Mouse (Mus musculus): Measurements from ENCODE around the gene Pdf. TPM values are rescaled to one million over a fixed set of nuclear protein-coding genes. Genes with fewer than 3 reads are reported as not detected.

Pdf gene
- total and polyA plus RNA-seq, 2 experiments: 19.5 to 32.9 TPM

DNA sequence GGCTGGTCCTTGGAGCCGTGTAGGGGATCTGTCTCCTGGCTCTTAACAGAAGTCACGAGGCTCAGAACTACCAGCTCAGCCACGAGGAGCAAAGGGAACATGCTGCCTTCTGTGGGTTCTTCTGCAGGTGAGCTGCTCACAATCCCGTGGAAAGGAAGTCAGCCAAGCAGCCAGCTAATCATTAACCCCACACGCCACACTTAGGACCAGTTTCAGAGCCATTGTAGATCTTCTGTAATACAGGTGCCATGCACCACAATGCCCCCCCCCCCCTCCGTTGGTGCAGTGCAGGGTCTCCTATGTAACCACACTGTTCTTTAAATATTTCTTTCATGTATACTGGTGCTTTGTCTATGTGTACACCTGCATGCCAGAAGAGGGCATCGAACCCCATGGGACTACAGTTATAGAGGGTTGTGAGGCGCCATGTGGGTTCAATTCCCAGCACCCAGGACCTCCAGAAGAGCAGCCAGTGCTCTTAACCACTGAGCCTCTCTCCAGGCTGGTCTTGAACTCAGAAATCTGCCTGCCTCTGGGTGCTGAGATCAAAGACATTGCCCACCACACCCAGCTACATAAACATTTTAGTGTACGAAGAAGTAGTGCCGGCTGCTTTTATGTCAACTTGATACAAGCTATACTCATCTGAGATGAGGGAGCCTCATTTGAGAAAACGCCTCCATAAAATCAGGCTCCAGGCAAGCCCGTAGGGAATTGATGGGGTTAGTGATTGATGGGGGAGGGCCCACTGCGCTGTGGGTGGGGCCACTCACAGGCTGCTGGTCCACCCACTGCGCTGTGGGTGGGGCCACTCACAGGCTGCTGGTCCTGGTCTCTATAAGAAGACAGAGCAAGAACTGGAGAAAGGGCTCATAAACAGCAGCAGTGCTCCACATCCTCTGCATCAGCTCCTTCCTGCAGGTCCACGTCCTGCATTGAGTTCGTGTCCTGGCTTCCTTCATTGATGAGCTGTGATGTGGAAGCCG lies 17.4 kb upstream of the Pdf start, which contains the start of gene Tmed6:
TSS of gene Tmed6 (minus strand) at position 134 of the 986 bp plus-strand sequence.
- Histone ChIP-seq H3K36me3 (ENCODE audit: control insufficient read depth, insufficient read depth, low read length) (peaks cover 6% of the 10 kb centered on the region), H3K27ac (replicated peaks; ENCODE audit: insufficient read depth, low read depth, low read length) (no peak within 1 kb of the TSS), H3K27me3 (ENCODE audit: control insufficient read depth, insufficient read depth, low read length) (no peaks in the 10 kb centered on the region), H3K9ac (ENCODE audit: low read depth, low read length) (no peak within 1 kb of the TSS), H3K4me3 (ENCODE audit: insufficient read depth, low read depth, low read length) (no peak within 1 kb of the TSS), H3K79me2 (ENCODE audit: control insufficient read depth, insufficient read depth, low read length) (no peaks in the 10 kb centered on the region), H3K4me1 (ENCODE audit: control insufficient read depth, insufficient read depth, low read length) (no peaks in the 10 kb centered on the region)
- peak; percentile 29 for DNase-seq (ENCODE audit: extremely low read depth, low read depth, low spot score)
- no peak for TF ChIP-seq CTCF (IDR thresholded peaks at IDR 0.05; ENCODE audit: low read depth, low read length)
- TF ChIP-seq POLR2A (IDR thresholded peaks at IDR 0.05; ENCODE audit: extremely low read depth, insufficient read depth, low read length): no peak
- 45% methylated on average over 17 of the region's 17 CpGs for WGBS

DNA sequence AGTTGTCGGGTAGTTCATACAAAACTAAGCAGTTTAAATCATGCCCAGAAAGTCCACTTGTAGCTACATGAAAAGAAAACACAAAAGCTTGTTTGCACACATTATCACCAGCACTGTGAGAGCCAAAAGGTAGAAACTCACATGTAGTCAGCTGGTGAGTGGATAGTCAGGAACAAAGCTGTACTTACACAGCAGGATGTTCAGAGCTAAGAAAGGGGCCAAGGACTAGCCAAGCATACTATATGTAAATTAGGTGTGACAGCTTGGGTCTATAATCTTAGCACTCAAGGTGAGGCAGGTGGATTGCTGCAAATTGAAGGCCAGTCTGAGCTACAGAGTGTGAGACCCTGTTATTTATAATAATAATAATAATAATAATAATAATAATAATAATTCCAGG lies 14.2 kb upstream of the Pdf start:
- TF ChIP-seq CTCF (IDR thresholded peaks at IDR 0.05; ENCODE audit: low read depth, low read length): no peak
- no peak for TF ChIP-seq POLR2A (IDR thresholded peaks at IDR 0.05; ENCODE audit: extremely low read depth, insufficient read depth, low read length)
- 78% methylated on average over 1 of the region's 1 CpGs for WGBS
- H3K79me2 ChIP-seq (ENCODE audit: control insufficient read depth, insufficient read depth, low read length): no peaks in the 10 kb centered on the region
- H3K27ac ChIP-seq (replicated peaks; ENCODE audit: insufficient read depth, low read depth, low read length): no peak overlapping the region
- H3K9ac ChIP-seq (ENCODE audit: low read depth, low read length): no peak overlapping the region
- no peak for DNase-seq (ENCODE audit: extremely low read depth, low read depth, low spot score)
- no peaks in the 10 kb centered on the region for H3K4me1 ChIP-seq (ENCODE audit: control insufficient read depth, insufficient read depth, low read length)
- peaks cover 7% of the 10 kb centered on the region for H3K36me3 ChIP-seq (ENCODE audit: control insufficient read depth, insufficient read depth, low read length)
- H3K27me3 ChIP-seq (ENCODE audit: control insufficient read depth, insufficient read depth, low read length): no peaks in the 10 kb centered on the region
- H3K4me3 ChIP-seq (ENCODE audit: insufficient read depth, low read depth, low read length): no peak overlapping the region

DNA sequence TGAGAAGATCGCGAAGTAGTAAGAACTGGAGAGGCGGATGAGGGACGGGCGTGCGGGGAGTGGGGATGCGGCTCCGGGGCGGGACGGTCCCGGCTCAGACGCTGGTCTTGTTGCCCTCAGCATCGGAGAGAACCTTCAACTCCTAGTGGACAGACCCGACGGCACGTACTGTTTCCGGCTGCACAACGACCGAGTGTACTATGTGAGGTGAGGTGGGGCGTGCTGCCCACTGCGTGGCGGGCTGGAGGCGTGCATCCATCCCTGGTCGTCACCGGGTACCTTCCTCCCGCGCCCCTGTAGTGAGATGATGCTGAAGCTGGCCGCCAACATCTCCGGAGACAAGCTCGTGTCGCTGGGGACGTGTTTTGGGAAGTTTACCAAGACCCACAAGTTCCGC lies 8.6 kb upstream of the Pdf start:
- DNase-seq (ENCODE audit: extremely low read depth, low read depth, low spot score): no peak
- Histone ChIP-seq H3K27me3 (ENCODE audit: control insufficient read depth, insufficient read depth, low read length) (no peaks in the 10 kb centered on the region), H3K36me3 (ENCODE audit: control insufficient read depth, insufficient read depth, low read length) (peaks cover 19% of the 10 kb centered on the region), H3K79me2 (ENCODE audit: control insufficient read depth, insufficient read depth, low read length) (peaks cover 7% of the 10 kb centered on the region; the same call in 1 of the 2 replicates), H3K27ac (replicated peaks; ENCODE audit: insufficient read depth, low read depth, low read length) (no peak overlapping the region), H3K9ac (ENCODE audit: low read depth, low read length) (peak overlapping the region; percentile 63), H3K4me3 (ENCODE audit: insufficient read depth, low read depth, low read length) (peak overlapping the region; percentile 73), H3K4me1 (ENCODE audit: control insufficient read depth, insufficient read depth, low read length) (peaks cover 4% of the 10 kb centered on the region)
- WGBS: 1% methylated on average over 33 of the region's 33 CpGs
- TF ChIP-seq POLR2A (IDR thresholded peaks at IDR 0.05; ENCODE audit: extremely low read depth, insufficient read depth, low read length): no peak
- TF ChIP-seq CTCF (IDR thresholded peaks at IDR 0.05; ENCODE audit: low read depth, low read length): no peak

DNA sequence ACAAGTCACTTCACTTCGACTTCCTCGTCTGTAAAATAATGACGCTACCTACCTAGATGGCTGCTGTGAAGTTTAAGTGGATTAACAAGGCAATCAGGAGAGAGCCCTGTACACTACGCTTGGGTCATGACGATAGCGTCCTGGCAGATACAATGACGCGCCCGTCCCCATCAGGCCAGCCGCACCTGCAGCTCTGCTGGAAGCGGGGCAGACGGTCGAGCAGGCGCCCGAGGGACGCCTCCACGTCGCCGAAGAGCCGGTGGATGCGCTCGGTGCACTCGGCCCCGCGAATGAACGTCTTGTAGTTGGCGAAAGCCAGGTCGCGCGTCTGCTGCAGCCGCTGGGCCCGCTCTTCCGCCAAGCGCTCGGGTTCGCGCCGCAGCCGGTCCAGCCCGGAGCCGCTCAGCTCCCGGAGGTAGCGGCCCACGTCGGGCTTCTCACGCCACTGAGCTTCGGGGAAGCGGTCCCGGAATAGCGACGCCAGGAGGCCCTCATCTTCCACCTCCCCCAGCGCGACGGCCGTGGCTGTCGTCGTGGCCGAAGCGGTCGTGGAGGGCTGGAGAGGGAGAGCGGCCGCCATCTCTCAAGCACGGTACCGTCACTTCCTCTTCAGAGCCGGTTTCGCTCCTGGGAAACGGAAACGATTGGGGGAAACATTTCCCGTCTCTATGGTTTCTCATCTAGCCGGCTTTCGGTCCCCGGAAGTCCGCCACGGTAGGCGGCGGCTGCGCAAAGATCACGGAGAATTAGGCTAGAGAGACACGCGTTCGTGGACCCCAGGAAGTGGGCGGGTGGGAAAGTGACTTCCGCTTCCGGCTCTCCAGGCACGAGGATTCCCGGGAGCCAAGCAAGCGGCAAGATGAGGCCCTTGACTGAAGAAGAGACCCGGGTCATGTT lies 7.9 kb upstream of the Pdf start, which contains the start of the genes Cog8 and Nip7:
TSS of gene Cog8 (minus strand) at position 614 of the 897 bp plus-strand sequence.
TSS of gene Nip7 (plus strand) at position 802 of the 897 bp plus-strand sequence.
- peak within 1 kb of the TSS; percentile 73 for H3K4me3 ChIP-seq (ENCODE audit: insufficient read depth, low read depth, low read length)
- TF ChIP-seq CTCF (IDR thresholded peaks at IDR 0.05; ENCODE audit: low read depth, low read length): no peak
- TF ChIP-seq POLR2A (IDR thresholded peaks at IDR 0.05; ENCODE audit: extremely low read depth, insufficient read depth, low read length): peak; percentile 49; the same call in 1 of the 2 replicates
- under 1% methylated on average over 88 of the region's 88 CpGs for whole genome bisulfite sequencing
- peaks cover 22% of the 10 kb centered on the region for H3K36me3 ChIP-seq (ENCODE audit: control insufficient read depth, insufficient read depth, low read length)
- DNase-seq (ENCODE audit: extremely low read depth, low read depth, low spot score): peak; percentile 95
- no peaks in the 10 kb centered on the region for H3K27me3 ChIP-seq (ENCODE audit: control insufficient read depth, insufficient read depth, low read length)
- peaks cover 7% of the 10 kb centered on the region; the same call in 1 of the 2 replicates for H3K79me2 ChIP-seq (ENCODE audit: control insufficient read depth, insufficient read depth, low read length)
- H3K9ac ChIP-seq (ENCODE audit: low read depth, low read length): peak within 1 kb of the TSS; percentile 91
- H3K4me1 ChIP-seq (ENCODE audit: control insufficient read depth, insufficient read depth, low read length): peaks cover 4% of the 10 kb centered on the region
- peak within 1 kb of the TSS; percentile 58 for H3K27ac ChIP-seq (replicated peaks; ENCODE audit: insufficient read depth, low read depth, low read length)

GRCm38 (mm10) chr8:107052046-107052445 lies 3.6 kb upstream of the Pdf start:
- Histone ChIP-seq H3K4me1 (ENCODE audit: control insufficient read depth, insufficient read depth, low read length) (peaks cover 7% of the 10 kb centered on the region; the same call in 1 of the 2 replicates), H3K36me3 (ENCODE audit: control insufficient read depth, insufficient read depth, low read length) (peaks cover 21% of the 10 kb centered on the region), H3K79me2 (ENCODE audit: control insufficient read depth, insufficient read depth, low read length) (peaks cover 7% of the 10 kb centered on the region; the same call in 1 of the 2 replicates), H3K27me3 (ENCODE audit: control insufficient read depth, insufficient read depth, low read length) (no peaks in the 10 kb centered on the region), H3K9ac (ENCODE audit: low read depth, low read length) (no peak overlapping the region), H3K4me3 (ENCODE audit: insufficient read depth, low read depth, low read length) (no peak overlapping the region), H3K27ac (replicated peaks; ENCODE audit: insufficient read depth, low read depth, low read length) (no peak overlapping the region)
- DNase-seq (ENCODE audit: extremely low read depth, low read depth, low spot score): no peak
- 96% methylated on average over 8 of the region's 8 CpGs for WGBS
- TF ChIP-seq CTCF (IDR thresholded peaks at IDR 0.05; ENCODE audit: low read depth, low read length): no peak
- no peak for TF ChIP-seq POLR2A (IDR thresholded peaks at IDR 0.05; ENCODE audit: extremely low read depth, insufficient read depth, low read length)

Measured in liver, adult 2 months (tissue).